Mouse (Mus musculus) forebrain, embryonic 13.5 days (tissue): ENCODE results near the gene Ace2. TPM values are rescaled to one million over a fixed set of nuclear protein-coding genes. Genes with fewer than 3 reads are reported as not detected.

Source experiments
- ATAC-seq: fragments of 200-750 bp; cut with Nextera tagmentation; 2 replicates; pipeline ENCODE4 v1.8.0; 2017
- H3K27ac ChIP-seq: fragments of 300-500 bp; sonication (generic); 2 replicates; pipeline ENCODE4 v1.5.1; 2015; ENCODE audit warnings: inconsistent platforms, mild to moderate bottlenecking, moderate library complexity
- H3K27me3 ChIP-seq: fragments of 300-500 bp; sonication (generic); 2 replicates; pipeline ENCODE4 v1.6.1; 2015; ENCODE audit warnings: mild to moderate bottlenecking, inconsistent platforms
- H3K36me3 ChIP-seq: fragments of 300-500 bp; sonication (generic); 2 replicates; pipeline ENCODE4 v1.6.1; 2015; ENCODE audit warnings: mild to moderate bottlenecking, inconsistent platforms; ENCODE audit not compliant: poor library complexity, severe bottlenecking
- H3K4me1 ChIP-seq: fragments of 300-500 bp; sonication (generic); 2 replicates; pipeline ENCODE4 v1.6.1; 2015; ENCODE audit warnings: inconsistent platforms
- H3K4me2 ChIP-seq: fragments of 300-500 bp; sonication (generic); 2 replicates; pipeline ENCODE4 v1.6.1; 2015; ENCODE audit warnings: inconsistent platforms, mild to moderate bottlenecking, moderate library complexity
- H3K4me3 ChIP-seq: fragments of 300-500 bp; sonication (generic); 2 replicates; pipeline ENCODE4 v1.5.1; 2015; ENCODE audit warnings: mild to moderate bottlenecking, inconsistent platforms
- H3K9ac ChIP-seq: fragments of 300-500 bp; sonication (generic); 2 replicates; pipeline ENCODE4 v1.6.1; 2015; ENCODE audit warnings: mild to moderate bottlenecking, inconsistent platforms
- H3K9me3 ChIP-seq: fragments of 300-500 bp; sonication (generic); replicated peaks from 2 replicates; pipeline ENCODE4 v1.6.1; 2016; ENCODE audit warnings: inconsistent platforms
- WGBS: fragments of 180-500 bp; shearing (Covaris S2); methylation state at CpG from one replicate; pipeline ENCODE4 v1.1.7; 2015; 5-methylcytosine and 5-hydroxymethylcytosine counted together
- polyA plus RNA-seq: library from polyadenylated mRNA; unstranded; fragments of >200 nt; fragmentation: Nextera tagmentation; extraction: Ambion mirVana; gene quantifications from 2 replicates; pipeline ENCODE4 v1.2.1, GENCODE M21; 2015

Gene Ace2
- 0.23 TPM in 1 of 2 replicates, not detected in the other for polyA plus RNA-seq

DNA sequence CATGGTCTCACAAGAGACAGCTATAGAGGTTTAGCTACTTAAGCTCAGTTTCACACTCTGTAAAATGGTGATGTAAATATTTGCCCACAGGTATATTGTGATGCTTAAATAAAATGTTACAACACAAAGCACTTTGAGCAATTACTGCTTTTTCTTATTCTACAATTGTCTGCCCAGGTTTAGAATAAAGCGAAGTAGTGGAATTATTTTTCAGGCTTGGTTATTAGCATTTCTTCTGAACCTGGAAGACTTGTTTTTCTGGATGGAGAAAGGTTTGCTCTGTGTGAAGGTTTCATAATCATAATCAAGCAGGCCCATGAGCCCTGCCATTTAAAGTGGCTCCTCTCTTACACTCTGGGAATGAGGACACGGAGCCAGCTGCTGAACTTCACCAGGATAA is at the start of gene Ace2:
Gene Ace2 (plus strand): TSS at position 301 of the 400 bp plus-strand sequence.
- H3K36me3 ChIP-seq: no peaks in the 10 kb centered on the region
- no peak within 1 kb of the TSS for H3K4me3 ChIP-seq
- no peaks in the 10 kb centered on the region for H3K27me3 ChIP-seq
- 89% methylated on average over 2 of the region's 2 CpGs for WGBS
- H3K4me2 ChIP-seq: no peak within 1 kb of the TSS
- no peak within 1 kb of the TSS for H3K27ac ChIP-seq
- no peaks in the 10 kb centered on the region for H3K9me3 ChIP-seq
- H3K4me1 ChIP-seq: no peaks in the 10 kb centered on the region
- H3K9ac ChIP-seq: no peak within 1 kb of the TSS
- ATAC-seq: no peak

DNA sequence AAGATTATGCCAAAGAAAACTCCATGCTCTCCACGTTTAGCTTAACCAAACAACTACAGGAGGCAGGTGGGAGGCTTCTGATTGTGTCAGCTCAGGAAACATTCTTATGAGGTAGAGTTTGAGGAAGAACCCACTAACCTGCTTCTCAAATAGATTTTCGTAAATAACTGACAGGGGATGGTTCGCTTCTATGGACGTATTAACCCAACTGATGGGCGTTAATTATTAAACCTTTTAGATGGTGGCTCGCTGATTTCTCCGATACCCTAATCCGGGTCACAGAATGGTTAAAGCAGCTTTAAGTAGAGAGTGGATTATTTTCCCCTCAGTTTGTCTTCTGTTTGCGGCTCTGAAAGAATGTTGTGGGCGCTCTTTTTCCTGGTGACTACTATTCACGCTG is 49.2 kb upstream of the Ace2 start:
- H3K4me3 ChIP-seq: no peak overlapping the region
- no peak overlapping the region for H3K4me2 ChIP-seq
- H3K27me3 ChIP-seq: peaks cover 20% of the 10 kb centered on the region; the same call in 1 of the 2 replicates
- no peak overlapping the region for H3K27ac ChIP-seq
- no peaks in the 10 kb centered on the region for H3K36me3 ChIP-seq
- no peak for ATAC-seq
- 53% methylated on average over 11 of the region's 11 CpGs for WGBS
- H3K9ac ChIP-seq: no peak overlapping the region
- no peaks in the 10 kb centered on the region for H3K9me3 ChIP-seq
- H3K4me1 ChIP-seq: no peaks in the 10 kb centered on the region

DNA sequence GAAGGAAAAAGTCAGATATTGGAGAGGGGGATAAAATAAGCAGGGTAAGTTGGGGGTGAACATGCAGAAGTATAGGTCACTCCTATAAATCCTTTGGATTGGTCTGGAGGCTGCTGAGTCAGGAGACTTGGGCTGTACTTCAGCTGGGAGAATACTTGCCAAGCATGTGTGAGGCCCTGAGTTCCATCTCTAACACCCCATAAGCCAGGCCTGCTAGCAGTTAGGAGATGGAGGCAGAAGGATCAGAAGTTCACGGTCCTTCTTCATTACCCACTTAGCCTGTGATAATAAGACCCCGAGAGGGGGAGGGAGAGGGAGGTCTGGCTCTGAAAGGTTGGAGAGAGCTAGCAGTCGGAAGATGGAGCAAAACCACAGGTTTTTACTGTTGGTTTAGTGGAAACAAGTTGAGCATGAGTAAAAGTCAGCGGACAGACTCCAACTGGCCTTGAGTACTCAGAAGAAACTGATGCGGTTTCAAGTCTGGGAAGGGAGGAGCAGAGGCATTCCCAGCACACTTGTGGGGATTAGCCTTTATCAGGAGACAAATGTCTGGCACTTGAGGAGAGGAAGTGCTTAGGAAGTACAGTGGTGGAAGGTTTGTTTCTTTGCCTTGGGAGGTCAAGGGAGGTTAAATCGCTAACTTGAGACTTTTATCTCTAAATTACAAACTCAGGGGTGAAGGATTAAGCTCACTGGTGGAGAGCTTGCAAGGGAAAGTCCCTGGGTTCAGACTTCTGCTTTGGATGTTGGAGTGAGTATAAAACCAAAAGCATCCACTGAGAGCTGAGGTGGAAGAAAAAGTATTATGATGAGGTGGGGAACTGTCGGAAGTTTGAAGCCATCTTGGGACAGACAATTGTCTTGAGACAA is 46.6 kb upstream of the Ace2 start:
- Histone ChIP-seq H3K4me1 (no peaks in the 10 kb centered on the region), H3K9me3 (no peaks in the 10 kb centered on the region), H3K4me3 (no peak overlapping the region), H3K9ac (no peak overlapping the region), H3K36me3 (no peaks in the 10 kb centered on the region), H3K4me2 (no peak overlapping the region), H3K27ac (no peak overlapping the region), H3K27me3 (peaks cover 20% of the 10 kb centered on the region; the same call in 1 of the 2 replicates)
- WGBS: 49% methylated on average over 7 of the region's 7 CpGs
- no peak for ATAC-seq

DNA sequence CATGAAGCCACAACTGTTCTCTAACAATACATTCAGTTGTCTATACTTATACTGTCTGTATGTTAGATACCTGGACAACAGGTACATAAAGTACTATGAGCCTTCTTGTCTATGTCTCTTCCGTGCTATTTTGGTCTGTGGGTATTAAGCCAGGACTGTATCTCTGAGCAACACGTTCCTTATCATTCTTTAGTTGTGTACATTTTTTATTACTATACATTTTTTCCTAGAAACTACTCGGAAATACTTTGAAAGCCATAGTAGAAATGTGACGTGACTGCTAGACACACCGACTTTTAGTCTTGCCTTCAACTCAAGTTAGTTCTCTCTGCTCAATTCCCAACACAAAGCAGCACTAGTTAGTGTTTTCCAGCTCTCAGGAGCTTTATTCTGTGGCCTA is 45.7 kb upstream of the Ace2 start:
- WGBS: 81% methylated on average over 5 of the region's 5 CpGs

DNA sequence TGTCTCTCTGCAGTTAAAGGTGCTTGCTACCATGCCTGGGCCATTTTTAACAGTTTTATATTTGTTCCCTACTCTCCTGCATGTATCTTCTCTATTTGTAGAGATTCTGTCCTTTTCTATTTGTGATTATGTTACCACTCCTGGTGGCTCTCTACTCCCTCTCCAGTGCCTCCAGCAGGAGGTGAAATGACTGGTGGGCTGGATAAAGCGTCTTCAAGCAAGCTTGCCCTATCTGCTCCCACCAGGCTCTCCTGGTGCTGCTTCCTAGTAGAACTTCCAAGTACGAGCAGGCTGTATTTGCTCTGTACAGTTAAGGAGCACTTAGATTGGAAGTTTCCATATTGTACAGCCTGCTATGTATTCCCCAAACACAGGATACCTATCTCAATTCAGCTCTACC is 43.3 kb upstream of the Ace2 start:
- no peaks in the 10 kb centered on the region for H3K9me3 ChIP-seq
- no peak overlapping the region for H3K9ac ChIP-seq
- no peaks in the 10 kb centered on the region for H3K4me1 ChIP-seq
- ATAC-seq: no peak
- WGBS: 71% methylated on average over 2 of the region's 2 CpGs
- no peak overlapping the region for H3K4me3 ChIP-seq
- H3K36me3 ChIP-seq: no peaks in the 10 kb centered on the region
- H3K27ac ChIP-seq: no peak overlapping the region
- H3K27me3 ChIP-seq: peaks cover 10% of the 10 kb centered on the region; the same call in 1 of the 2 replicates
- no peak overlapping the region for H3K4me2 ChIP-seq

More for the DNA sequence above, 45.7 kb upstream of the Ace2 start:
- Histone ChIP-seq H3K4me3 (no peak overlapping the region), H3K27me3 (peaks cover 20% of the 10 kb centered on the region; the same call in 1 of the 2 replicates), H3K36me3 (no peaks in the 10 kb centered on the region), H3K4me1 (no peaks in the 10 kb centered on the region), H3K4me2 (no peak overlapping the region), H3K9me3 (no peaks in the 10 kb centered on the region), H3K9ac (no peak overlapping the region), H3K27ac (no peak overlapping the region)
- no peak for ATAC-seq

DNA sequence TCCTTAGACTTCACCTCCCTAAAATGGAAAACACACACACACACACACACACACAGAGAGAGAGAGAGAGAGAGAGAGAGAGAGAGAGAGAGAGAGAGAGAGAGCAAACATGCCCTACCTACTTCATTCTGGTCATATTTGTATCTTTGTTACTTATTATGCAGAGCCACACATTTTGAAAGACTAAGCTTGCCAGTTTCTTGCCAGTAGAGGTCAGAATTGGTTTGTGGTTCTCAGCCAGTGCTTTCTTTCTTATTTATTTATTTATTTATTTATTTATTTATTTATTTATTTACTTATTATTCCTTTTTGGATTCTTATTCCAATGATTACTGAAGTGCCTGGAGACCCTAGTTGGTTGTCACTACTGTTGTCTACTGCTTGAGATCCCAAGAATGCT is 37.6 kb upstream of the Ace2 start:
- Histone ChIP-seq H3K4me3 (no peak overlapping the region), H3K4me2 (no peak overlapping the region), H3K27me3 (peaks cover 6% of the 10 kb centered on the region; the same call in 1 of the 2 replicates), H3K27ac (no peak overlapping the region), H3K9ac (no peak overlapping the region), H3K36me3 (no peaks in the 10 kb centered on the region), H3K9me3 (no peaks in the 10 kb centered on the region), H3K4me1 (peaks cover 4% of the 10 kb centered on the region; the same call in 1 of the 2 replicates)
- no peak for ATAC-seq

DNA sequence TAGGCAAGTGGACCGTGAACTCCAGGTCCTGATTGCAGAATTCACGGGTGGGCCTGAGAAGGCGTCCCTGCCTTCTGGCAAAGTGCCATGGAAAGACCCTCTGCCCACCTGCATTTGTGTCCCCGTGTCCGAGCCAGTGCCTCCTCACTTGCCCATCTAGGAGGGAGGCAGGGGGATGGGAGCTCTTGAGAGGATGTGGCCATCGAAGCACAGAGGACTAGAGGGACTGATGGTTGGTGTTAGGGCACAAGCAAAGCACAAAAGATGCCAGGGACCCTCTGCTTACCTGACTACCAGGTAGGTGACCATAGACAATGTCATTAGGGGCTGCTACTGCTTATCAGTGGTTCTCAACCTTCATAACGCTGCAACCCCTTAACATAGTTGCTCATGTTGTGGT is 36.9 kb upstream of the Ace2 start:
- 85% methylated on average over 7 of the region's 7 CpGs for WGBS
- no peak overlapping the region for H3K4me2 ChIP-seq

DNA sequence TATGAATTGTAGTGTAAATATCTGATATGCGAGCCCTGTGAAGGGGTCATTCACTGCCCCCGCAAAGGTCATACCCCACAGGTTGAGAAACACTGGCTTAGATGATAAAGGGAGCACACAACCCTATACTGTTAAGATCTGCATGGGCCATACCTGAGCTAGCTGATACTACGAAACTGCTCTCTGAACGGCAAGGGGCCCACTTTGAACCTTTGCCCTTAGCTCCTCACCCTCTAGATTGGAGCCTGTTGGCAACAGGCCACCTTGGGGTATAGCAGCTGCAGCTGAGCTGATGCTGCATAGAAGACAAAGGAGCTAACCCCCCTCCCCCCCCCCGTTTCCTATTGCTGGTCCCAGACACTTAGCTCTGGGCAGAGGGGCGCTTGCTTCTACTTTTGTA is 36.5 kb upstream of the Ace2 start:
- peak; percentile 36; the same call in 1 of the 2 replicates for ATAC-seq
- H3K4me1 ChIP-seq: peaks cover 4% of the 10 kb centered on the region; the same call in 1 of the 2 replicates
- 62% methylated on average over 6 of the region's 6 CpGs for WGBS
- no peaks in the 10 kb centered on the region for H3K36me3 ChIP-seq
- H3K9ac ChIP-seq: no peak overlapping the region
- peaks cover 6% of the 10 kb centered on the region; the same call in 1 of the 2 replicates for H3K27me3 ChIP-seq
- H3K4me3 ChIP-seq: no peak overlapping the region
- no peak overlapping the region for H3K27ac ChIP-seq
- no peaks in the 10 kb centered on the region for H3K9me3 ChIP-seq
- no peak overlapping the region for H3K4me2 ChIP-seq

More for the DNA sequence above, 36.9 kb upstream of the Ace2 start:
- H3K9ac ChIP-seq: no peak overlapping the region
- H3K27ac ChIP-seq: no peak overlapping the region
- H3K36me3 ChIP-seq: no peaks in the 10 kb centered on the region
- no peak overlapping the region for H3K4me3 ChIP-seq
- H3K4me1 ChIP-seq: peaks cover 4% of the 10 kb centered on the region; the same call in 1 of the 2 replicates
- H3K9me3 ChIP-seq: no peaks in the 10 kb centered on the region
- peaks cover 6% of the 10 kb centered on the region; the same call in 1 of the 2 replicates for H3K27me3 ChIP-seq
- no peak for ATAC-seq

DNA sequence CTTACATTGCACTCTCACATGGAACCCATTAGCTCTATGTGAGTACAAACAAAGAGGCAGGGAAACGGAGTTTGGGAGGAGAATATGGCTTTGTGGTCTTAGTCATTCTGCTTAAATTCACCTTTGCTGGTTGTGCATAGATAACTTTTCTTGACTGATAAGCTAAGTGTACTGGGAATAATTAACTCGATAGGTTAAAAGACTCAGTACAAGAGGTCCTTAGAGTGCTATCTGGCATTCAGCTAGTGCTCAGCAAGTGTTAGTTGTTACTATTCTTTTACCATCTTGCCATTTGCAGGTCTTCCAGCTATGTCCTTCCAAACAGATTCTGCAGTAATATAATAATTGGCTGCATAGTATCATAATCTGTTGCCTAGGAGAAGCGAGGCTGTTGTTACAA is 28.0 kb upstream of the Ace2 start:
- WGBS: 79% methylated on average over 3 of the region's 3 CpGs
- Histone ChIP-seq H3K4me3 (no peak overlapping the region), H3K9me3 (no peaks in the 10 kb centered on the region), H3K36me3 (no peaks in the 10 kb centered on the region), H3K9ac (no peak overlapping the region), H3K27me3 (no peaks in the 10 kb centered on the region; the same call in 1 of the 2 replicates), H3K27ac (no peak overlapping the region), H3K4me1 (no peaks in the 10 kb centered on the region), H3K4me2 (no peak overlapping the region)
- no peak for ATAC-seq

DNA sequence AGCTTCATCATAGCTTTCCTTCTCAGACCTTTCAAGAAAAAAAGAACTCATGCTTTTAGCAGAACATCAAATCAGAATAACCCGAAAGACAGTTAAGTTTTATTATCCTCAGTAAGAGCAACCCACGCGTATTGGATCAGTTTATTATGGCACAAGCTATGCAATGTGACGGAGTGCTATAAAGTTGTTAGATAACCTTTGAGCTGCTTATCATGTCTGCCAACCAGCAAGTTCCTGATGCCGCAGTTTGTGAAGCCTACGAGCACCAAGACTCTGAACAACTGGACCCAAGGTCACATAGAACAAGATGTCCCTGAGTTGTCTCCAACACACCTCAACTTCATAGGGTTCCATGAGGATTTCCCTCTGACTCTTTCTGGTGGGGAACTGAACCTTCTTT is 25.4 kb upstream of the Ace2 start:
- no peaks in the 10 kb centered on the region for H3K4me1 ChIP-seq
- WGBS: 90% methylated on average over 6 of the region's 6 CpGs
- H3K9ac ChIP-seq: no peak overlapping the region
- H3K27ac ChIP-seq: no peak overlapping the region
- ATAC-seq: no peak
- H3K4me3 ChIP-seq: no peak overlapping the region
- H3K27me3 ChIP-seq: no peaks in the 10 kb centered on the region; the same call in 1 of the 2 replicates
- no peaks in the 10 kb centered on the region for H3K36me3 ChIP-seq
- no peak overlapping the region for H3K4me2 ChIP-seq
- H3K9me3 ChIP-seq: no peaks in the 10 kb centered on the region

DNA sequence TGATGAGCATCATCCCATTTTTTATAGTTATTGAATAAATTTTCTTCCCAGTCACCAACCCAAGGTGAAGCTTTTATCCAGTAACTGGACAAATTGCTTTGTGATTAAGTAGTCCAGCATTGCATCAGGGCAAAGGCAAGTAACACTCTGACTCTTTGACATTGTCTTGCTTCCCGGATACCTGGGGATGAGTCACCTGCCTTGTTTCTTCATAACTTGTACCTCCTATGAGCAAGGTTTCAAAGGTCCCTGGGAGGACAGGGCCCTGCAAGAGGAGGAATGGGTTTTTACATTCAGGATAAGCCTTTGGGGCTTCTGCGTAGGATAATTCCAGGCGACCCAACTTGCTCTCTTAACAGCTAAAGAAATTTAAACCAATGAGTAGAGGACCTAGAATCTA is 15.2 kb upstream of the Ace2 start:
- Histone ChIP-seq H3K4me3 (no peak overlapping the region), H3K36me3 (no peaks in the 10 kb centered on the region), H3K4me1 (no peaks in the 10 kb centered on the region), H3K9ac (no peak overlapping the region), H3K9me3 (no peaks in the 10 kb centered on the region), H3K27ac (no peak overlapping the region), H3K27me3 (no peaks in the 10 kb centered on the region), H3K4me2 (no peak overlapping the region)
- ATAC-seq: no peak
- 95% methylated on average over 3 of the region's 3 CpGs for WGBS

DNA sequence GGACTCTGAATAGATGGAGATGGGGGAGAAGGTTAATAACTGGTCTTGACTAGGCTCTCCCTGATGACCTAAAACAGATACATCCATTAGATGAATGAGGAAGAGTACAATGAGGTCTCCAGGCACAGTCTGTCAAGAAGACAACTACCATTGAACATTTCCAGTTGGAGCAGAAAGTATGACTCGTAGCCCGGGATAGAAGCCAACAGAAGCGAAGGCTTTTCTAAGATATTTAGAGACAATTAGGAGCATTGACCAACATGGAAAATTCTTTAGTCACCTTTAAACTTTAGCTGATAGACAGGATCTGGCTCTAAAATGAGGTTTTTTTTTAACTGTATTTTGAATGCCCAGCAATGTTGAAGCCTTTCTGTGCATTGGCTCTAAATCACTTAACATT is 5.6 kb upstream of the Ace2 start:
- H3K4me3 ChIP-seq: no peak overlapping the region
- WGBS: 94% methylated on average over 3 of the region's 3 CpGs
- no peak overlapping the region for H3K27ac ChIP-seq
- no peaks in the 10 kb centered on the region for H3K27me3 ChIP-seq
- ATAC-seq: no peak
- H3K36me3 ChIP-seq: no peaks in the 10 kb centered on the region
- no peak overlapping the region for H3K4me2 ChIP-seq
- no peak overlapping the region for H3K9ac ChIP-seq
- H3K9me3 ChIP-seq: no peaks in the 10 kb centered on the region
- no peaks in the 10 kb centered on the region for H3K4me1 ChIP-seq
